Mouse (Mus musculus) gastrocnemius, adult 2 months (tissue): ENCODE measurements at regions not wholly inside any gene's neighbourhood (a gene's known extent, or its start where the extent isn't known, plus 50 kb on each side); places are given as distances from the start of the nearest gene placed in this dataset.

Experiments used
- DNase-seq: peaks from one replicate; pipeline ENCODE4 v3.0.0; 2022
- H3K27ac ChIP-seq: fragments of 200-600 bp; 2 replicates; pipeline ENCODE4 v1.8.1; 2022; ENCODE audit warnings: mild to moderate bottlenecking
- H3K4me3 ChIP-seq: fragments of 200-600 bp; 2 replicates; pipeline ENCODE4 v1.8.1; 2022; ENCODE audit warnings: mild to moderate bottlenecking, moderate library complexity
- CTCF ChIP-seq: fragments of 200-600 bp; IDR thresholded peaks from 2 replicates; pipeline ENCODE4 v1.8.1; 2022; ENCODE audit warnings: antibody characterized with exemption, mild to moderate bottlenecking, moderate library complexity
- intact Hi-C: fragments of 180-260 bp; cut with DNase I; formaldehyde crosslinking; loops from one replicate; pipeline ENCODE4 v1.15.1; 2025

DNA sequence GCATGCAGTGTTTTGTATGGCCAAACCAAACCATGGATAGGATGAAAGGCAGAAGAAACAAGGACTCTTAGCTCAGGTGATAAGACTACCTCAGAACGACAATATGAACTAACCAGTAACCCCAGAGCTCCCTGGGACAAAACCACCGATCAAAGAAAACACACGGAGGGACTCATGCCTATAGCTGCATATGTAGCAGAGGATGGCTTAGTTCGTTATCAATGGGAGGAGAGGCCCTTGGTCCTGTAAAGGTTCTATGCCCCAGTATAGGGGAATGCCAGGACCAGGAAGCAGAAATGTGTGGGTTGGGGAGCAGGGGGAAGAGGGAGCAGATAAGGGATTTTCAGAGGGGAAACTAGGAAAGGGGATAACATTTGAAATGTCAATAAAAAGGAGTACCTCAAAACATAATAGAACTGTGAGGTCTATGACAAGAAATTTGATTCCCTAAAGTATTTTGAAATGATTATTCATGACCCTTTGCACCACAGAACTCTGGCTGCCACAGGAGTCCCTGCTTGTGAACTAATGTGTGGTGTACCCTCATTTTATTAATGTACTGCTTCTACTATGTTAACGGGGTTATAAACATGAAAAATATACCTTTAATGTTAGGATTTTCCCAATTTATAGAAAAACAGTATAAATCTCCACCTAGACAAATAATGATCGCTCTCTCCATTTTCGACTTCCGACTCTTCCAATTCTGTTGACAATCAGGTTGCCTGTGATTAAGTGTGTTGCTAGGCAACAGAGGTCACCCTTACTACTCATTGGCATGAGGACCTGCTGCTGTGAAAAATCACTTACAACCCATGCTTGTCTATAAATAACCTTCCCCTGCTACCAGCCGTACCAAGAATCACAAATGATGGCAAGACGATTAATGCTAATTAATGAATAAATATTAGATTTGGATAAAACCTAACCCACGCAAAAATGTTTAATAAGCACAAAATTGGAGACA lies 833.0 kb downstream of the Rfpl4b start:
- no peak overlapping the region for H3K4me3 ChIP-seq
- intact Hi-C loops, result no loop called here
- TF ChIP-seq CTCF, result no peak
- DNase-seq, result no peak
- H3K27ac ChIP-seq, result no peak overlapping the region

DNA sequence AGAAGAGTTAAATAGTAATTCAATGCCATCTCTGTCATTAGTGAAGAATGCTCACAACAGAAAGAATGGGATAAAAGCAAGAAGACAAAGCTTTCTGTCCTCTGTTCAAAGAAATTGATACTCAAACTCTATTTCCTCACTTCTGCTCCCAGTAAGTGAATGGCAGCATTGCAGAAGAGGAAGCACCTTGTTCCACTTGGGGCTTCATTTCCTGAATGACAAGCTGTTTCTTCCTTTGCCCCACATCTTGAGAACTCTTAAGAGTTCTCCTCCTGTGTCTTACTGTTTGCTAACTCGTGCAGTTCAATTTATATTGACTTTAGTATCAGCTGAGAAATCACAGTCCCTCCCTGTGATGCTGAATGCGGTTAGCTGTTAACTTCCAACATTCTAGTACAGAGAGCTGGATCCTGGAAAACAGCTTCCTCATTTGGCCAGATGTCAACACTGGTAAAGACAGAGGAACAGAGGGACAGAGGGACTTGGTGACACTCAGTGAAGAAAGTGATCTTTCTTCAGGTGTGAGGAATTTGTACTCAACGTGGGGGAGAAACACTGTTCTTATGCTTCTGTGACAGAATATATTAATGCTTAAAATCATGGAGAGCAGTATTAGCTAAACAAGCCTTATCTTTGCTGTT lies 840.3 kb upstream of the Marcks start:
- H3K4me3 ChIP-seq, result no peak overlapping the region
- no peak overlapping the region for H3K27ac ChIP-seq
- DNase-seq, result no peak
- intact Hi-C loops, result no loop called here
- no peak for TF ChIP-seq CTCF

DNA sequence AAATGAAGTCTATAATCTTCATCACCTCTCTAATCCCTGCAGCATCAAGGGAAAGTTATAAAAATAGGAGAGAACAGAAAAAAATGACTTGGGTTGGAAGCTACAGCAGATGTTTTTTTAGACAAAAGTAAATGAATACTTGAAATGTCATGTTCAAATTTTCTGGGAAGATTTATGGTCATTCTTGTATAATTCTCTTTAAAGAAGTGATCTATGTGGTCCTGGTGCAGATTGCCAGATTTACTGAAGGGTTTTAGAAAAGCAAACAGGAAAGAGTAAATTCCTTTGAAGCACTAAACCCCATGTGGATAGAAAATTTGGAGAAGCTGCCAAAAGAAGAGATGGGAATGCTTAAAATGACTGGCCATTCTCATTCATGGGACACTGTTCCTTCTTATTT lies 821.3 kb upstream of the Marcks start:
- no peak for TF ChIP-seq CTCF
- intact Hi-C loops, result no loop called here
- no peak overlapping the region for H3K4me3 ChIP-seq
- no peak overlapping the region for H3K27ac ChIP-seq
- no peak for DNase-seq

DNA sequence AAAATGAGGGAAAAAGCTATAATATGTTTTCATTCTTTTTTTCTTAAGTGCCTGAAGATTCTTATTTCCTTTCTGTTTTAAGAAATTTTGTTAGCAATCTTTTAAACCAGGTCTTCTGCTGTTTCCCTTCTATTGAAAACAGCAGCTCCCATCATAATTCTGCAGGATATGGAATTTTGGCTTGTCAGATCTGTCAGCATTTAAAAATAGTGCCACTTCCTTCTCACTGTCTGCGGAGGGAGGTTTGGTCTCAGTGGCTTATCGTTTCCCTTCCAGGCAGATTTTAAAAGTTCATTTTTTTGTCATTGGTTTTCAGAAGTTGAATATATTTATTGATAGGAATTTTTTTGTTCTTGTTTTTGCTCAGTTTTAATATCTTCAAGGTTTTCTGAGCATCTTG lies 776.1 kb upstream of the Marcks start:
- intact Hi-C loops, result no loop called here
- DNase-seq, result no peak
- TF ChIP-seq CTCF, result no peak
- Histone ChIP-seq H3K27ac (no peak overlapping the region), H3K4me3 (no peak overlapping the region)

DNA sequence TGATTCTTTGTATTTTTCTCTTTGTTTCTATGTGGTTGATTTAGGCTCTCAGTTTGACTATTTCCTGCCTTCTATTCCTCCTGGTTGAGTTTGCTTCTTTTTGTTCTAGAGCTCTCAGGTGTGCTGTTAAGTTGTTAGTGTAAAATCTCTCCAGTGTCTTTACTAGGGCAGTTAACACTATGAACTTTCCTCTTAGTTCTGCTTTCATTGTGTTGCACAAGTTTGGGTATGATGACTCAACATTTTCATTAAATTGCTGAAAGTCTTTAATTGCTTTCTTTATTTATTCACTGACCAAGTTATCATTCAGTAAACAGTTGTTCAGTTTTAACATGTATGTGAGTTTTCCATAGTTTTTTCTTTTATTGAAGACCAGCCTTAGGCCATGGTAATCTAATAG lies 772.9 kb upstream of the Marcks start:
- no peak overlapping the region for H3K27ac ChIP-seq
- no peak for TF ChIP-seq CTCF
- no peak for DNase-seq
- H3K4me3 ChIP-seq, result no peak overlapping the region
- intact Hi-C loops, result no loop called here

DNA sequence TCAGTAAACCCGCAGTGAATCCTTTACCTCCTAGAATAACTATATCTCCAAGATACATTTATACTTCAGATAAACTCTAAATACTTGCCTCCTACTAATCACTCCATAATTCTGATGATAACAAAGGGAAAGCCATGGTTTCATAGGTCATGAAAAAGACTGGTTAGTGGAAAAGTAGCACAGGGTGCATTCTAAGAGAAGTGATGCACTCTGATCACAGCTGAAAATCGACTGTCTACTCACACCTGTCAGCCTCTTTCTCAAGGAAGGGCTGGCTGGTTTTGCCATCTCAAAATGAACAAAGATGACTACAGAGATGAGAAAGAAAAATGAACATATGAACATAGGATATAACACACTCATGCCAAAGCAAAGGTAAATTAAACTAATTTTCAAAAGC lies 769.6 kb upstream of the Marcks start:
- intact Hi-C loops, result no loop called here

DNA sequence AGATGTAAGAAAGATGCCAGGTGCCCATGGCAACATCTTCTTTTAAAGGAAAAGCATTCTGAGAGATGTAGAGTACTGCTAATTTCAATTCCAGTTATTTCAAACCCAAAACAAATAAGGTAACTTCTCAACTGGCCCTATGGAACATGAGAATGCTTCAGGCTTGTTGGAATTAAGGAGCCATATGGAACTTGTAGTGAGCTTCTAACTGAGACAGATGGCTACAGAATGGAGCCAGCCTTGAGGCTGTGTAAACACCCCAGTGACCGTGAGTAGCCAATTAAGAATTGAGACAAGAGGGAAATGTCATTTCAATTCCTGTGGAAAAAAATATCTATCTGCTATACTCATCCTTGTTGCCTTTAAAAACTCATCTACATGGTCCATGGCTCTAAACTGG lies 769.0 kb upstream of the Marcks start:
- no peak for TF ChIP-seq CTCF
- intact Hi-C loops, result no loop called here

More for the DNA sequence above, 769.6 kb upstream of the Marcks start:
- Histone ChIP-seq H3K27ac (no peak overlapping the region), H3K4me3 (no peak overlapping the region)
- DNase-seq, result no peak
- TF ChIP-seq CTCF, result no peak

DNA sequence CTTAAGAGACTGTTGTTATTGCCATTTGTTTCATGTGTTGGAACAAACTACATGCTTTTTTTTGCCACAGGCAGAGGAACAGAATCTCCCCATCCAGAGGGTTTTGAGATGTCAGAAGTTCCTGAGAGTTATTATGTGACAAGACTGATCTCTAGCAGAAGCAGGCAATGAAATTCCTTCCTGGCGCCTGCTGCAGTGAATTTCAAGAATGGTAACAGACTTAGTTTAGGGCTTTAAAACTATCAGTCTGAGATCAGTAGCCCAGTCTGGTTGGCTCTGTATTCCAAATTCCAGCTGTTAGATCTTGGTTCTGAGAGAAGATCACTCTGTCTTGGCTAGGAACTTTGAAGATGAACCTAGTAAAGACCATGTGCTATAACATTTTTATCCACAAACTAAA lies 749.2 kb upstream of the Marcks start:
- intact Hi-C loops, result no loop called here

More for the DNA sequence above, 769.0 kb upstream of the Marcks start:
- no peak for DNase-seq
- H3K27ac ChIP-seq, result no peak overlapping the region
- H3K4me3 ChIP-seq, result no peak overlapping the region

DNA sequence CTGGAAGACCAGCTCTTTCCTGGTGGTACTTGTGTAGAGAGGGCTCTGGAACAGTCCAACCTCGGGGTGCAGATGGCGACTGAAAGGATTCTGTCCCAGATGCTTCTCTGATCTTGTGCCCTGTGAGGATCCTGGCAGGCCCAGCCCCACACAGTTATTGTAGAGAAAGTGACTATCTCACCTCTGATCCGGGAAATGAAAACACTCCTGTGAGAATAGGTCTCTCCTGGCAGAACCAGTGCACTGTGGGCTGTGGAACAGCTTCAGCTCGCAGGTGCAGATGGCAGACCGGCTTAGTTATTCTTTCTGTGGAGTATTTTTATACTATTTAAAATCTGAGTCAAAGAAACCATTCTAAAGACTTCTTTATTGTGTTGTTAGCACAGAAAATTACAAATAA lies 742.1 kb upstream of the Marcks start:
- DNase-seq, result no peak
- intact Hi-C loops, result no loop called here
- Histone ChIP-seq H3K4me3 (no peak overlapping the region), H3K27ac (no peak overlapping the region)
- no peak for TF ChIP-seq CTCF

More for the DNA sequence above, 749.2 kb upstream of the Marcks start:
- Histone ChIP-seq H3K4me3 (no peak overlapping the region), H3K27ac (no peak overlapping the region)
- TF ChIP-seq CTCF, result no peak
- peak; percentile 34 for DNase-seq

DNA sequence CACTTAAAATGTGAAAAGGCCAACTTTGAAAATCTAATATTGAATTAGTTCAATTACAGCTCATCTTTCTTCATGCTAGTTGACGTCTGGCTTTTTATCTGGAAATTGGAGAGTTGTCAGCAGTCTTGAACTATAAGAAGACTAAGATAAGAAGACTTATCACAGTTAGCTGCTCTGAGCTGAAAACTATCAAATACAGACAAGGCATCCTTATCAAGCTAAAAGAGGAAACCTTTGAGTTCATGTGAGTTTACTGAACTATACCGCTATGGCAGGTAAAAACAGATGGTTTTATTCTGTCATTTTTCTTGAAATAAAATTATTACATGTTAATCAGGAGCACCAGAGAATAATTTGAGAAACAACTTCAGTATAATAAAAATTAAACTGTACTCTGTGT lies 735.2 kb upstream of the Marcks start:
- H3K4me3 ChIP-seq, result no peak overlapping the region
- intact Hi-C loops, result no loop called here
- no peak for DNase-seq
- no peak overlapping the region for H3K27ac ChIP-seq
- no peak for TF ChIP-seq CTCF

DNA sequence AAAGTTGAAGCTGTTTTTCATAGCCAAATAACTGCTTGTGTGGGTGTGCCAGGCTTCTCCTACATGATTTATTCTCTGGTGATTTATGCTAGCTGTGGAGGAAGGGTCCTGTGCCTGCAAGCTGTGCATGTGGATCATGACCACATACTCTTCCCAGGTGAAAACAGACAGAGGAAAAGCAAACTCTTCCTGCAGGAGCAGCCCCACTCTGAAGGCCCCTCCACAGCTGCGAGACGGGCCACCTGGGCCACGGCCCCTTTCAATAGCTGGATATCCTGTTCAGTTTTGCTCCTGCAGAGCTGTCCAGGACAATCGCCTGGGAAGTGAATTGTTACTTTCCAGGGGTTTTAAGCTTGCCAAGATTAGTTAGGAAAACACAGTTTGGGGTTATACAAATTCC lies 722.3 kb upstream of the Marcks start:
- peak; percentile 39 for DNase-seq
- H3K27ac ChIP-seq, result peak overlapping the region; percentile 76
- no peak overlapping the region; the same call in 1 of the 2 replicates for H3K4me3 ChIP-seq
- TF ChIP-seq CTCF, result no peak
- intact Hi-C loops, result no loop called here

DNA sequence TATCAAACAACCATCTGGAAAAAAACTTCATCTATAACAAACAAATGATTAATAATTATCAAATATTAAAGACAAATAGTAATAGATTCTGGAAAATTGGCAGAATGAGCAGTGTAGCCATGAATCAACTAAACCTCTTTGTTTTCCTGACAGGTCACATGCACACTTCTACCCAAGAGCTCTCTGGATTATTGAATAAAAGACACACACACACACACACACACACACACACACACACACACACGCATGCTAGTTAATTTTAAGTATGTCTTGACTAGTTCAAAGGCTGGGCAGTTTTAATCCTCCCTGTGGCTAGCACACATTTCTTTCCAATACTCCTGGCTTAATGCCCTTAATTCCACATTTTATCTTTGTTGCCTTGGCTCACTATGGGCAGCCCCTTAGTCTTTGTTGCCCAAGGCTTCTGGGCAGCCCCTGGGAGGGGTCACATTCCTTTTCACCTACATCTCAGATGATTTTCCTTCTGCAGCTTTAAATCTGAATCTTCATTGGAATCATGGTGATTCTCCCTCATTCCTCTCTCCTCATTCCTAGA lies 710.6 kb upstream of the Marcks start:
- DNase-seq, result no peak
- TF ChIP-seq CTCF, result no peak
- intact Hi-C loops, result no loop called here
- no peak overlapping the region for H3K4me3 ChIP-seq
- no peak overlapping the region for H3K27ac ChIP-seq

DNA sequence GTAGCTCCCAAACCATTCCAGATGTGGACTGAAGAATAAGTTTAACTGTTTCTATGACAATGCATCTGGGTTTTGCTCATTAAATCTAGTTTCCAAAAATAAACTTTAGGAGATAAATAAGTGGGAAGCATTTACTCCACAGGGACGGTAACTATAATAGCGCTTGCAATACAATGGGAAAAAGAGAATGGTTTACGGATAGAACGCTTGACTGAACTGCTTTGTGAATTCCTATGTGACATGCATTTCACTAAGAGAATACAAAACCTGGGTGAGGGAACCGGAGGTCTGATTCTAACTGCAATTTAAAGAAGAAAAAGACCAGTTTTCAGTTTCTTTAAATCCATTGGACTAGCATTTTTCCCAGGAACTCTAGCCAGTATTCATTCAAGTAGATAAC lies 704.1 kb upstream of the Marcks start:
- DNase-seq, result no peak
- intact Hi-C loops, result no loop called here
- H3K27ac ChIP-seq, result no peak overlapping the region
- no peak overlapping the region for H3K4me3 ChIP-seq
- no peak for TF ChIP-seq CTCF
